Mouse (Mus musculus): Measurements from ENCODE around the gene Rab3gap1.

- TF ChIP-seq CTCF (IDR thresholded peaks at IDR 0.05; ENCODE audit: control insufficient read depth, insufficient read depth, low read length) (no peak), POLR2A (IDR thresholded peaks at IDR 0.05; ENCODE audit: borderline replicate concordance, control insufficient read depth, low read depth, low read length) (no peak)
These were observed 94.8 kb downstream of the Rab3gap1 start for GRCm38 (mm10) chr1:127963326-127963725.
